Mouse (Mus musculus) lung, postnatal 14 days (tissue): ENCODE data around the gene Rtf2.

ENCODE experiments used
- DNase-seq: peaks from one replicate; pipeline ENCODE4 v3.0.0; 2021

The Rtf2 gene

GRCm38 (mm10) chr2:172484696-172485370 lies 44.5 kb downstream of the Rtf2 start:
- no peak for DNase-seq

- no peak for DNase-seq
Measured at GRCm38 (mm10) chr2:172496736-172497345, 56.5 kb downstream of the Rtf2 start.

DNA sequence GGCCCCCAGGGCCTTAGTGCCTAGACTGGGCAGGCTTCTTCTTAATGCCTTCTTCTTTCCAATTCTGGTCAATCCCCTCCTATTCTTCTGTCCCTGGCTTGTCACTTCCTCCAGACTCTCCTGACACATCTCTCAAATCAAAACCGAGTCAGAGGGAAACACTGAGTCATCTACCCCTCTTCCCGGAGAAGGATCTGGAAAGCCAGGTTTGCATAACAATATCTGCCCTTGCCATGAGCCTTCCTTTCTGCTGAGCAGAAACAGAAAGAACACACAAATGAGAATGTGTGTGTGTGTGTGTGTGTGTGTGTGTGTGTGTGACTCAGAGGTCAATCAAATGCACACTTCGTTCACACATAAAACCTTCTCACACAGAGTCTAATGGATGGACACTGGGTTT lies 58.5 kb downstream of the Rtf2 start:
- DNase-seq = no peak

- DNase-seq = no peak
Measured at GRCm38 (mm10) chr2:172500752-172501316, 60.5 kb downstream of the Rtf2 start.

GRCm38 (mm10) chr2:172501341-172501740 lies 61.0 kb downstream of the Rtf2 start:
- DNase-seq = peak; percentile 25

DNA sequence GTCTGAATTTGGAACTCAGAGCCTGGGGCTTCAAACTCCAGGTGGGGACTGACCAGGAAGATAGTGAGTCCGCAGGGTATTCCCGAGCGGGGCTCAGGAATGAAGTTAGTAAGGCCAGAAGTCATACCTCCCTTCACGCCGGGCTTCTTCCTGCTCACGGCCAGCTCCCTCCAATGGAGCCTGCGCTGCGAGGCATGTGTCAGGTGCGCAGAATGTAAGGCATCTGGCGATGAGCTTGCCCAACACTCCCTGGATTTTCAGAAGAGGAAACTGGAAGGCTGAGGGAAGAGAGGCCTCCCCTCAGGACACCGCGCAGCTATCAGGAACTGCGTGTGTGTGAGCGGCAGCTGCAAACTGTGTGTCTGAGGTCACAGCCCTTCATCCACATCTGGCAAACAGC lies 61.8 kb downstream of the Rtf2 start:
- DNase-seq = no peak

GRCm38 (mm10) chr2:172506121-172506520 lies 65.8 kb downstream of the Rtf2 start:
- peak; percentile 5 for DNase-seq

- DNase-seq = no peak
Measured at GRCm38 (mm10) chr2:172510056-172510712, 69.8 kb downstream of the Rtf2 start.

DNA sequence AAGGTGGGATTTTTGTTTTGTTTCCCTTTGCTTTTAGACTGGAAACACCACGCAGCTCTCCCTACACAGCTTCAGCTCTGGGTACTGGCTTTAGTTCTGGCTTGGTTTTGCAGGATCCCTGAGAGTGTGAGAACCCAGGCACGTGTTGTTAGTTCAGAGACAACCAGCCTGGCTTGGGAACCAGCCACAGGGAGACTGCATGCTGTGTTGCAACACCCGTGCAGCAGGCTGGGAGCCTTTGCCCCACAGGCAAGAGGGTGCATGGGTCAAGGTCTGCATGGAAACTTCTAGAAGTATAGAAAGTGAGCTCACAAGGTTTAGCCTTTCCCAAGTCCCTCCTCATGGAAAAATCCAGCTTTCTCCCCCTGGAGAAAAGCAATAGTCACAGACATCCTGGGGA lies 70.5 kb downstream of the Rtf2 start:
- DNase-seq = no peak

- no peak for DNase-seq
Measured at GRCm38 (mm10) chr2:172516407-172516992, 76.1 kb downstream of the Rtf2 start.
